Mouse (Mus musculus) urinary bladder, postnatal 36 days (tissue): ENCODE results near the gene Lrrc75b.
"Not testable (repeated sequence)": the region's sequence is repeated elsewhere in the genome, so short reads cannot be mapped to it uniquely, and the experiment has no call there.

Experiments used
- DNase-seq, 2 experiments: peaks; one replicate each; pipeline ENCODE4 v3.0.0; 2022; ENCODE audit warnings: low spot score in 2 of 2, mixed read lengths in 1 of 2

Lrrc75b gene

GRCm38 (mm10) chr10:75568029-75568428, 7.9 kb upstream of the Lrrc75b start:
- DNase-seq, result no peak

DNA sequence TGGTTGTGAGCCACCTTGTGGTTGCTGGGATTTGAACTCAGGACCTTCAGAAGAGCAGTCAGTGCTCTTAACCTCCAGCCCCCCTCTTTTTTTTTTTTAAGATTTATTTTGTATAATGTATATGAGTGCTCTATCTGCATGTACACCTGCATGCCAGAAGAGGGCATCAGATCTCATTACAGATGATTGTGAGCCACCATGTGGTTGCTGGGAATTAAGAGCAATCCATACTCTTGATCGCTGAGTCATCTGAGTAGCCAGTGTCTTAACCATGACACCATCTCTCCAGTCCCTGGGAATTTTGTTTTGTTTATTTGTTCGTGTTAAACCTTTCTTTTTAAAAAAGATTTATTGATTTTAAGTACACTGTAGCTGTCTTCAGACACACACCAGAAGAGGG, 6.6 kb upstream of the Lrrc75b start:
- DNase-seq, result not testable (repeated sequence)

DNA sequence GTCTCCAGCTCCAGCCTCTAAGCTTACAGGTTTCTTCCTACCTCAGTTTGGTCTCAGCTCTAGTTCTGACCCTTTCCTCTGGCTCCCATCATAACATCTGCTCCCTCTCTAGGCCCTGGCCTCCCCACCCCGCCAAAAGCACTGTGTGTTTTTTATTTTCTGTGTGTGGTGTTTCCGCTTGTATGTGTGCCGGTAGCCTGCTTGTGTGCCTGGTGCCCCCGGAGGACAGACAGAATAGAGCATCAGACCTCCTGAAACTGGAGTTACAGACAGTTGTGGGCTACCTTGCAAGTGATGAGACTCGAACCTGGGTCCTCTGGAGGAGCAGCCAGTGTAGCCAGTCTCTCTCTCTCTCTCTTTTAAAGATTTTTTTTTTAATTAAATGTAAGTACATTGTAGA, 6.2 kb upstream of the Lrrc75b start:
- no peak for DNase-seq

DNA sequence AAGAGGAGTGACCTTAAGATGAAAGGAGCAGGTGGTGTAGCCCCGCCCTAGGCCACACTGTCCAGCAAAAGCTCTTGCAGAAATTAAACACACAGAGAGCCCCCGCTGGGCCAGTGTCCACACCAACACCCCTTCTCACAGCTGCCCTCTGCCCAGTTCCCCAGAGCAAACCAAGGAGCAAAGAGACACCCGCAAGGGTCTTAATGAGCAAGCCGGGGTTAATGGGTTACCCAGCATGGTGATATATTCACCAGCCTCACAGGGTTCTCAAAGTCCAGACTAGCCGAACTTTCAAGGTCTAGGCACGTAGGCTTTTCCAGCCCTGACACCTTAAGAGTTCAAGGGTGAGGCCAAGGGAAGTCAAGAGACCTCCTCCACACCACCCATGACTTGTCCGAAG, 5.8 kb upstream of the Lrrc75b start:
- no peak for DNase-seq

GRCm38 (mm10) chr10:75565436-75565835, 5.3 kb upstream of the Lrrc75b start:
- DNase-seq, result no peak

DNA sequence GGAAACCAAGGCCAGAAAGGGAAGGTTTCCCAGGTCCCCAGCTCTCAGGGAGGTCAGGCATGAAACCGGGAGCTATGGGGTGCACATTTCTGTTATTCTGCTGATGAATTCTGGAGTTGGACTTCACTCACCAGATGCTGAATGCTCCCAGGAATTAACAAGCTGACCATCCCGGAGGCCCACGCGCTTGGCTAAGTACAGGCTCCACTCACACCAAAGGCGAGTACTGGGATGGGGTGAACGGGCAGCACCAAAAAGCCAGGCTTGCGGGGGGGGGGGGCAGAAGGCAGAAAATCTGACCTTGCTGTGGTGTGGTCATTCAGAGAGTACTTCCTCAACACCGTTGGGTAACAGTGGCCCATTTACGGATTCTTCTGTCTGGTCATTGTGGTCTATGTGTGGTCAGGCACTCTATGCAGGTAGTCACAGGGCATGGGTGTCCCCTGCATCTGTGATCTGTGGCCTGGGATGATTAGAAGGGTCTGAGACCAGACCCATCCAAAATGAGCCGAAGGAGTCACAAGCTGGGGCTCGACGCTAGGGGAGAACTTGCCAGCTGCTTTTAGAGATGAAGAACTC, 4.6 kb upstream of the Lrrc75b start:
- DNase-seq, result no peak

DNA sequence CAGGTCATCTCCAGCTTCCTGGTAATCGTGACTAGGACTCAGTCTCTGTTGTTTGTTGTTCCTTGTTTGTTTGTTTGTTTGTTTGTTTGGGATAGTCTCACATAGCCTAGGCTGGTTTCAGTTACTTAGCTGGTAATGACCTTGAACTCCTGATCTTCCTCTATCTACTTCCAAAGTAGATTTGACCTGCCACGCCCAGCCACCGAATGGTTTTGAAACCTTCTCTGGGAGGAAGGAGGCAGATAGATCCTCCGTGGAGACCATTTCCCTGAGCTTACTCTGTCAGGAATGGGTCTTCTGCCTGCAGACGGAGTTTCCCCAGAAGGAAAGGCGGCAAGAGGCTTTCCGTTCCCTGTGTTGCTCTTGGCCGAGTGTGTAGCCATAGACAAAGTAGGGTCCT, 2.5 kb upstream of the Lrrc75b start:
- DNase-seq, result no peak

DNA sequence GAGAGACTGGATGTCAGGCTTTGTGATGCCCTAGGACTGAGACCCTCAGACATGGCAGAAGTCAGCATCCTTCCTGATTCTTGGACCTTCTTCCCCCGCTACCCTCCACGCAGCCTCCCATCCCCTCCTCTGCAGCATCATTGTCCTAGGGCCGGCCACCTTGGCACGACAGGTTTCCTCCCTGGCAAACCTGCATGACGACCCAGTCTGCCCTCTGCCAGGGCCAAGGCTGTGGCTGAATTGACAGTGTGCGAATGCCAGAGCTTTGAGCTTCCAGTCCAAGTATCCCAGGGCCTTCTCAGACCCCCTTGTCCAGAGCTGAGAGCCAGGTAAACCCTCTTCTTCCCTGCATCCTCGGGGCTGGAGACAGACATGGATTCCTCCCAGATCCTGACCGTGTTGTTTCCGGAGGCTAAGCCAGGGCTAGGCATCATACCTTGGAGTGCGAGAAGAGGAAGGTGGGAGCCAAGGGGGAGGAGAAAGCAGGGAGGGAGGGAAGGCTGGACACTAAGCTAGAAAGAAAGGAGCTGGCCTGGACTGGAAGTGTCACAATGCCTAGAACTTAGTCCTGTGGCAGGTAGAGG, 1.0 kb upstream of the Lrrc75b start, which contains the start of gene Ggt1:
Gene Ggt1 (plus strand): TSS at position 534 of the 584 bp plus-strand sequence.
- no peak for DNase-seq

GRCm38 (mm10) chr10:75560549-75560899, 394 bp upstream of the Lrrc75b start:
- no peak for DNase-seq

DNA sequence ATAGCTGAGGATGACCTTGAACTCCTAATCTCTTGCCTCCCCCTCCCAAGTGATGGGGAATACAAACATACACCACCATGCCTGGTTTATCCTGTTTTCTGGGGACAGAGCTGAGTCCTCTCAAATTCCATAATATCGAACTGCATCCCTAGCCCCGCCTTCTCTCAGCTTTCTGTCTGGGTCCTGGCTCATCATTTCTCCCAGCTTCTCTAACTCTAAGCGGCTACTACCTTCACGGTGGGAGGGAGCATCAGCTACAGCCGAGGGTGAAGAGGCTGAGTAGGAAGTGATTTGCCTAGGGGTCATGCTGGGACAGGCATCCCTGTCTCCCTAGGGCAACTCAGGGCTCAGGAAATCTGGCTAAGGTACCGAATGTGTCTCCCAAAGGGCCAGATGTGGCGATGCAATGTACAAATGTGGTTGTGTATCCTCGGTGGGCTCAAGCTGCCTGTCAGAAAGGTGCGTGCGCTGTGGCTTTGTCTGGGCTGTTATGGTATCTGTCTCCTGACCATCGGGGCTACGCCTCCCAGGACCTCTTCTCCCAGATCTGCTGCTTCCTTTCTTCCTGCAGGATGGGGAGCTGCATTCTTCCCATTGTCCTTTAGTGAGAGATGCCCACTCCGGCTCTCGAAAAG, 972 bp downstream of the Lrrc75b start:
- DNase-seq, result no peak

DNA sequence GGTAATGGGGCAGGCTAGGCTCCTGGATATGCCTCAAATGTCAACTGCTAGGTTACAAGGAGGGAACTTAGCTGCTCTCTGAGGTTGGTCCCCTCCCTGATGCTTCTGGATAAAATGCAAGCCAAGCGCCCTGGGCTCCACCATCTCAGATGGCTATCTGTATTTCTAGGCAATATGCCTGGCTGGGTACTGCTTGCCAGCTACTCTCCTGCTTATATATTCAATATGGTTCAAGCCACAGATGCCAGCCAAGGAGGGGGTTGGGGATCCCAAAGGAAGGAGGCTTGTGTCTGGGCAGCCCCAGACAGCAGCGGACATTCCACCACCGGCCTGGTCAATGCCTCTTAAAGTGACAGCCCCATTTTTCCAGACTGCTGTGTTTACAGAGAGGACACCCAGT, 1.6 kb downstream of the Lrrc75b start:
- DNase-seq, result no peak

GRCm38 (mm10) chr10:75556026-75556425, 4.1 kb downstream of the Lrrc75b start:
- DNase-seq, result no peak

DNA sequence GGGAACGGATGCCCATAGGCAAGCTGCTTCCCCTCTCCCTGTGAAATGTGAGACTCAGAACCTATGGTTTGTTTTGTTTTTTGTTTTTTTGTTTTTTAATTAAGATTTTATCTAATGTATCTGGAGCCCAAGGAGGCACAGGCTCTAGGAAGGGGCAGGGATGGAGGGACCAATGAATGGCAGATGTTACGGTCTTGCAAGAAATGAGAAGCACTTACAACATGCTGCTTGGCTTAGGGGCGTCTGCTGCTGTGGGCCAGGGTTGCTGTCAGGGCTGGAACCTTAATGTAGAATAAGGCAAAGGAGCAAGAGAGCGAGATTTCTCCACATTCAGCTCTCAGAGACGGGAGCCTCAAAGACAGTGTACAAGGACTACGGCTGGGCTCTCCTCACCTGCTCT, 4.6 kb downstream of the Lrrc75b start:
- DNase-seq, result no peak

DNA sequence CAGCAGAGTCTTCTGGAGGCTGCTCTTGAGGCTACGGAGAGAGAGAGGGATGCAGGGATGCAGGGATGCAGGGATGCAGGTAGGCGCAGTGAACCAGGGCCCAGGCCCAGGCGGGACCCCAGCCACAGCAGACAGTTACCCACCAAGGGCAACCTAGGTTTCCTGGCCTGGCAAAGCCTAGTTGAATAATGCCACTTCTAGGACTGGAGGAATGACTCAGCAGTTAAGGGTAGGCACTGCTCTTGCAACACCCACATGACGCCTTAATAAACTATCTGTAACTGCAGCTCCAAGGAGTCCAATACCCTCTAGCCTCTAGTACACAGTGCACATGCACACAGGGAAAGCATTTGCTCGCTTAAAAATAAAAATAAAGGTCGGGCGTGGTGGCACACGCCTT, 6.0 kb downstream of the Lrrc75b start:
- DNase-seq, result no peak

GRCm38 (mm10) chr10:75552701-75553450, 7.3 kb downstream of the Lrrc75b start:
- no peak for DNase-seq

DNA sequence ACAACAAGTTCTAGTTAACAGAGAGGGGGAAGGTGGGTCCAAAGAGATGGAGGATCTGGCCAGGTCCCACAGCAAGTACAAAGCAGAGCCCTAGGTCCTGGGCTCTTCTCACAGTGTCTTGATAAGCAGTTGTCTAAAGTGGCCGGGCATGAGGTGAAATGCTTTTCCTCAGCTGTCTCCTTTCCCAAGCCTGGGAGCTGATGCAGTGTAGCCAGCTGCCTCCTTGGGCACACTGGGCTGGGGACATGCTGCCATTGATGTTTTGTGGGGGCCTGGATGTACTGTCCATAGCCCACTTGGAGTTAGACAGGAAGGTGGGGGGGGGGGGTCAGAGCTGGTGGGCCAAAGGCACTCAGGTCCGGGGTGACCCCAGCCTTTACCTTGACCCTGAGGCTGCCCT, 8.0 kb downstream of the Lrrc75b start:
- no peak for DNase-seq

DNA sequence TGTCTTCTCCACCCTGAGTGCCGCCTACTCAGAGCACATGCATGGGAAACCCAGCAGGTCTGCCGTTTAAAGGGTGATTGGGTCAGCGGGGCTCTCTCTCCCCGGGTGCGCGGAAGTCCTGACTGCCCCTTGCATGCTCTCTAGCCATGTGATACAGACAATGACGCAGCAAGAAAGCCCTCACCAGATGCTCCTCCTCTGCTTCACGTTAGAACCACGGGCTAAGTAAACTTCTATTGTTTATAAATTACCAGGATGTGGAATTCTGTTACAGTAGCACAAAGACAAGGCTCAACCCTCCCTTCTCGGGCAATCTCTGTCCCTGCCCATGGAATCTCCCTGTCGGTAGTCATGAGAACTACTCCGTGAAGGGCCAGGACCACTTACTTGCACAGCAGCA, 9.0 kb downstream of the Lrrc75b start:
- DNase-seq, result no peak

- DNase-seq, result no peak
Measured at GRCm38 (mm10) chr10:75549886-75550285, 10.2 kb downstream of the Lrrc75b start.

DNA sequence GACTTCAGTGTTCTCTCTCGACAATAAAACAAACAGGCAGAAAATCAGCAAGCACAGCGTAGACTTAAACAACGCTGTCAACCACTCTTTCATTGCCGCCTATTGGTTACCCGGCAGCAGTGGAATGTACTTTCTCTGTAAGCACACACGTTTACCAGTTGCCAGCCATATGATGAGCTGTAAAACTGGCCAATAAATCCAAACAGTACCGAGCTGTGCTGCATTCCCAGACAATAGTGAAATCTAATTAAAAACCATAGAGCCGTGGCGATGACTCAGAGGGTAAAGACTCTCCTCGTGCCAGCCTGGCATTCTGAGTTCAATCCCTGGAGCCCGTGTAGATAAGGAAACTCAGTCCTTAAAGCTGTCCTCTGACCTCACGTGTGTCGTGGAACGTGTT, 11.6 kb downstream of the Lrrc75b start:
- no peak for DNase-seq

DNA sequence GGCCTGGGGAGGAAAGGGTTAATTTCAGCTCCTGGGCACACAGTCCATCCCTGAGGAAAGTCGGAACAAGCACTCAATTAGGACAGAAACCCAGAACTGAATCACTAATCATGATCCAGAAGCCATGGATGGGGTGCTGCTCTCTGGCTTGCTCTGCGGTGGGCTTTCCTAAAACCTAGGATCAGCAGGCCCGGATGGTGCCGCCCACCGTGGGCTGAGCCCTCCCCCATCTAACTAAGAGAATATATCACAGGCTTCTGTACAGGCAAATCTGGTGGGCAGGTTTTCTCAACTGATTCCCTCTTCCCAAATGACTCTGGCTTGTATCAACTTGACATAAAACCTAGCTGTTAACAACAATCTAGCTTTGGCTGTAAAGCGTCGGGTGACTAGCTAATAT, 12.2 kb downstream of the Lrrc75b start:
- DNase-seq, result no peak

- no peak for DNase-seq
Measured at GRCm38 (mm10) chr10:75536123-75536522, 24.0 kb downstream of the Lrrc75b start.

DNA sequence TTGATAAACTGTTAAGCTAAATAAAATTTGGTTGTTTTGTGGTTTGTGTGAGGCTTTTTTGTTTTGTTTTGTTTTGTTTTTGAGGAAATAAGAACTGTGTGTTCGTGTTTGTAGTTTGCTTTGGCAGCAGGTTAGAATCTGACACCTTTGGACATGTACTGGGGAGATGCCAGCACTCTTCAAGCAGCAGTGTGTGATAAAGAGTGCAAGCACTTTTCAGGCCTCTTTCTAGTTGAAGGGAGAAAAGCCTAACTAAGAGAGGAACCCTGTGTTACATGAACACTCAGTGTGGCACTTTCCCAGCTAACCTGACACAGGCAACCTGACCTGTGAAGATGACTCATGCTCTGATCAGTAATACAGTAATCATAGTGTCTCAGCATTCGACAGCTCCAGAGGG, 24.7 kb downstream of the Lrrc75b start:
- DNase-seq, result no peak

DNA sequence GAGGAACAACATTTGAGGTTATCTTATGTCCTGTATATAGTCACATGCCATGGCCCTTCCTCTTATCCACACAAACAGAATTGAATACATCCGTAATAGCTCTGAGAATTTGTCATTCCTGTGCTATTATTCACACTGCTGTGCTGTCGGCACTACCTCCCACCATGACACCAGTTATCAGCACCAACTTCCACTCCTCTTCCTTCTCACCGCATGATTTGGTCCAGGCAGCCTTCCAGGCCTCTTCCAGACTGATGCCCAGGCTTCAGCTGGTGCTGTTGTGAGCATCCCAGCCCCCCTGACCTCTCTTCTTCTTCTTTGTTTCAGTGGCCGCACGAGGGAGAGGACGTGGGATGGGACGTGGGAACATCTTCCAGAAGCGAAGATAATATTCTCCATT, 25.2 kb downstream of the Lrrc75b start:
- no peak for DNase-seq
